Mouse (Mus musculus) testis, adult 2 months (tissue): Measurements from ENCODE around the gene 2210011C24Rik. TPM values are rescaled to one million over a fixed set of nuclear protein-coding genes. Genes with fewer than 3 reads are reported as not detected.

Source experiments
- H3K27ac ChIP-seq: fragments of 200-500 bp; 2 replicates; pipeline ENCODE4 v1.5.1; 2012; ENCODE audit warnings: low read depth, low read length; ENCODE audit not compliant: control insufficient read depth, insufficient read depth
- H3K27me3 ChIP-seq: fragments of 200-500 bp; 2 replicates; pipeline ENCODE4 v1.6.1; 2012; ENCODE audit warnings: mild to moderate bottlenecking, low read length, moderate library complexity; ENCODE audit not compliant: control insufficient read depth, insufficient read depth
- H3K36me3 ChIP-seq: fragments of 200-500 bp; 2 replicates; pipeline ENCODE4 v1.6.1; 2012; ENCODE audit warnings: mild to moderate bottlenecking, low read length; ENCODE audit not compliant: control insufficient read depth, insufficient read depth
- H3K4me1 ChIP-seq: fragments of 200-500 bp; 2 replicates; pipeline ENCODE4 v1.6.1; 2012; ENCODE audit warnings: low read length; ENCODE audit not compliant: control insufficient read depth, insufficient read depth
- H3K4me3 ChIP-seq: fragments of 200-500 bp; 2 replicates; pipeline ENCODE4 v1.5.1; 2012; ENCODE audit warnings: low read depth, mild to moderate bottlenecking, low read length, moderate library complexity, mixed read lengths; ENCODE audit not compliant: control insufficient read depth
- CTCF ChIP-seq: fragments of 200-500 bp; IDR thresholded peaks from 2 replicates; pipeline ENCODE4 v1.5.1; 2012; ENCODE audit warnings: low read depth, mild to moderate bottlenecking, inconsistent platforms, low read length, moderate library complexity; ENCODE audit not compliant: control insufficient read depth, insufficient read depth, insufficient replicate concordance
- POLR2A ChIP-seq: fragments of 200-500 bp; IDR thresholded peaks from 2 replicates; pipeline ENCODE4 v1.6.1; 2012; ENCODE audit warnings: low read depth, mild to moderate bottlenecking, inconsistent platforms, low read length, moderate library complexity; ENCODE audit not compliant: control insufficient read depth
- polyA plus RNA-seq: library from polyadenylated mRNA; depleted of rRNA; stranded (reverse); fragments of >200 nt; gene quantifications from 2 replicates; pipeline ENCODE4 v1.2.3, GENCODE M21; 2012

The 2210011C24Rik gene
- polyA plus RNA-seq, 1 experiment, result 10.9 TPM

GRCm38 (mm10) chr8:84046505-84046904 is 34.5 kb upstream of the 2210011C24Rik start:
- peaks cover 4% of the 10 kb centered on the region for H3K27me3 ChIP-seq
- H3K4me3 ChIP-seq, result no peak overlapping the region
- TF ChIP-seq POLR2A (no peak), CTCF (no peak)
- no peaks in the 10 kb centered on the region for H3K36me3 ChIP-seq
- peaks cover 11% of the 10 kb centered on the region for H3K4me1 ChIP-seq
- H3K27ac ChIP-seq, result no peak overlapping the region

- H3K4me3 ChIP-seq, result peak within 1 kb of the TSS; percentile 52
Observed at GRCm38 (mm10) chr8:84044900-84045299, 32.9 kb upstream of the 2210011C24Rik start, which contains the start of gene Rln3. Gene Rln3, minus strand, starts transcription at chr8:84045000.

DNA sequence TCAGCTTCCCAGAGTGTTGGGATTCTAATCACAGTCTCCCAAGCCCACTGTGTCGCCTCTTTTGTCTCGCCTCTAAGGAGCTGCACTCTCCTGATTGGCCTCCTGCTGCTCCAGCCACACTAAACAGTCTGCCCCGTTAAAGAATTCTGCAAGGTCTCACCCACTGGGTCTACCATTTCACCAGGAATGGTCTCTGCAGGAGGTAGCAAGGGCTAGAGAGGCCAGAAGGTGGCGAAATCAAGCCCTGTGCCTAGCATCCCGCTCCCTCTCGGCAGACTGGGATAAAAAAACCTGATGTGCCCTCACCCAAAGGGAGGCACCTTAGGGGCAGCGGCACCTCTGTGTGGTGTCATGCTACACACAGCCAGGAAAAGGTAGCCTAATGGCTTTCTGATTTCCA is 32.1 kb upstream of the 2210011C24Rik start:
- H3K27me3 ChIP-seq, result peaks cover 4% of the 10 kb centered on the region
- no peak overlapping the region for H3K27ac ChIP-seq
- no peaks in the 10 kb centered on the region for H3K36me3 ChIP-seq
- no peak for TF ChIP-seq CTCF
- TF ChIP-seq POLR2A, result no peak
- no peak overlapping the region for H3K4me3 ChIP-seq
- peaks cover 11% of the 10 kb centered on the region for H3K4me1 ChIP-seq

More at GRCm38 (mm10) chr8:84044900-84045299, 32.9 kb upstream of the 2210011C24Rik start, which contains the start of gene Rln3:
- Histone ChIP-seq H3K4me1 (peaks cover 11% of the 10 kb centered on the region), H3K27ac (no peak within 1 kb of the TSS), H3K36me3 (no peaks in the 10 kb centered on the region), H3K27me3 (peaks cover 4% of the 10 kb centered on the region)
- TF ChIP-seq CTCF, result no peak
- TF ChIP-seq POLR2A, result no peak

DNA sequence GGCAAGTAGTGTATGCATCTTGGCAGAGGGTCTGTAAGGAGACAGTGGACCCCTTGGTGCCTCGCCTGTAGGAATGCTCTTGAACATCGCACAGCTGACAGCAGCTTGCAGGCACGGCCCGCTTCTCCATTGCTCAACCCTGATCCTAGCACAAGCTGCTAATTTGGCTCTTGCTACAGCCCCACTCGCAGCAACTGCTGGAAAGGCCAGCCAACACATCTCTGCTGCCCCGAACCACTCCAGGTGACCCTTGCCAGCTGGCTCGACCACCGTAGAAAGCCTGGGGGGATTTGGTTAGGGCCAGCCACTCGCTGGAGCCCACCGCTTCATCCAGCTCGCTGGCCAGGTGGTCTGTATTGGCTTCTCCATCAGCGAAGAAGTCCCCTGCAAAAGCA is 31.0 kb upstream of the 2210011C24Rik start:
- Histone ChIP-seq H3K27ac (no peak overlapping the region), H3K4me3 (no peak overlapping the region), H3K36me3 (no peaks in the 10 kb centered on the region), H3K4me1 (peaks cover 11% of the 10 kb centered on the region), H3K27me3 (peaks cover 4% of the 10 kb centered on the region)
- TF ChIP-seq CTCF (no peak), POLR2A (no peak)

DNA sequence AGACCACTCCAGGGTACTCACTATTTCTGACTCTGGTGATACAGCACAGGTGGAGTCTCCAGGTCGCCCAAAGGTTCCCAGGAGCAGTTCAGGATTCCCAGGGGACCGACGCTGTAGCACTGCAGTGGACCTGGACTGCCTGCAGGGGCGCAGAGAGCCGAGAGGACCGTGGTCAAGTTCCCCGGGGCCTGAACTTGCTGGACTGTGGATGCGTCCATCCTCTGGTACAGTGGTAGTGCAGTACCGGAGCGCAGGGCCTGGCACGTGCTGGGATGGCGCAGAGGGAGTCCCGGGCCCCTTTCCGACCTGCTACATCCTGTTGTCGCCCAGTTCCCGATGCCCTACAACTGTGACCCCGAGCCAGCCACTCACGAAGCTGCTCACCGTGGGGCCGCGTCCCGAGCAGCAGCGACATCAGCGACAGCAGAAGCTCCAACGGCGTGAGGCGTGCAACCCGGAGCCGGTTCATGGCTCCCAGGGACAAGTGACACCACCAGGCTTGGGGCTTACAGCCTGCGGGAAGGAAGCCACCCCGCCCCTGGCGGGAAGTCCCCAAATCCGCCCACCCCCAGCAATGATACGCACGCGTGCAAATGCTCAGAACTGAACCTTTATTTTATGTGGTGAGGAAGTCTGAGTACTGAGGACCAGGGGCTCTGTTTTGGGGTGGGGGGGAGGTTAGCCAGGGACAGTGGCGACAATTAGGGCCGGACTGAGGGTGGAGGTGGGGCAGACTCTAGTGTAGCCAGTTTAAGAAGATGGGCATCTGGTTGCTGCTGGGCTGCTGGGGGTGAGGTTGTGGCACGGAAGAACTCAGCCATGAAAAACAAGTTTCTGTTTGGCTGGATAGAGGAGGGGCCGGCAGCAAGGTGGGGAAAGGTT is 30.3 kb upstream of the 2210011C24Rik start, which contains the start of gene Il27ra:
TSS of gene Il27ra (minus strand) at position 524 of the 882 bp plus-strand sequence.
- peaks cover 11% of the 10 kb centered on the region for H3K4me1 ChIP-seq
- no peaks in the 10 kb centered on the region for H3K36me3 ChIP-seq
- peak; percentile 64 for TF ChIP-seq CTCF
- TF ChIP-seq POLR2A, result no peak
- peak within 1 kb of the TSS; percentile 64 for H3K4me3 ChIP-seq
- H3K27me3 ChIP-seq, result peaks cover 4% of the 10 kb centered on the region
- H3K27ac ChIP-seq, result no peak within 1 kb of the TSS

DNA sequence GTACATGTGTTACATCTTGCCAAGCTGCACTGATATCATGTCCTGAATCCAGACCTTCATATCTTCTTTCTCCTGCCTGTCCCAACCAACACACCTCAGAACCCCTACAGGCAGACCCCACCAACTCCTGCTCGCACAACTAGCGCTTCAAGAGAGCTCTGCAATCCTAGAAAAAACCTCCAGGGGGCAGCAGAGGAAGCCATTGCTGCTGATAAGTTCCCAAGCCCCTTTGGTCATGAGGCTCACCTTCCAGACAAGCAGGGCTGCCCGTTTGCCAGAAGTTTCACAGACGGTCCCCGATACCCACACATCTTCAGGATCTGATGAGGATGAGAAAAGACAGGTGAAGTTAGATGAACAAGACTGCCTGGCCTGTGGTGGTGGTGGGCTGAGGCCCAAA is 27.1 kb upstream of the 2210011C24Rik start:
- Histone ChIP-seq H3K27me3 (peaks cover 4% of the 10 kb centered on the region), H3K4me1 (peaks cover 11% of the 10 kb centered on the region), H3K36me3 (no peaks in the 10 kb centered on the region), H3K27ac (no peak overlapping the region), H3K4me3 (no peak overlapping the region)
- TF ChIP-seq POLR2A (no peak), CTCF (peak; percentile 61; the same call in 1 of the 2 replicates)

- Histone ChIP-seq H3K4me3 (no peak overlapping the region), H3K27ac (no peak overlapping the region), H3K36me3 (no peaks in the 10 kb centered on the region), H3K27me3 (peaks cover 2% of the 10 kb centered on the region; the same call in 1 of the 2 replicates), H3K4me1 (peaks cover 10% of the 10 kb centered on the region)
- no peak for TF ChIP-seq POLR2A
- TF ChIP-seq CTCF, result no peak
Observed at GRCm38 (mm10) chr8:84038015-84038414, 26.0 kb upstream of the 2210011C24Rik start.
